Mouse (Mus musculus) c-Kit-positive CD71-positive TER-119-negative erythroid progenitor cells, embryonic 14.5 days (primary cell): ENCODE data around the gene Sgk1.

ENCODE experiments used
- DNase-seq: peaks from one replicate; pipeline ENCODE4 v3.0.0-alpha.2; 2013; ENCODE audit warnings: low read depth

Gene Sgk1

GRCm38 (mm10) chr10:21974801-21975200 lies 92.8 kb downstream of the Sgk1 start:
- no peak for DNase-seq

GRCm38 (mm10) chr10:21975384-21975783 lies 93.4 kb downstream of the Sgk1 start:
- DNase-seq: no peak

- no peak for DNase-seq
These were observed 94.3 kb downstream of the Sgk1 start for GRCm38 (mm10) chr10:21976253-21976652.

- no peak for DNase-seq
These were observed 96.4 kb downstream of the Sgk1 start for GRCm38 (mm10) chr10:21978421-21978820.

- no peak for DNase-seq
These were observed 97.4 kb downstream of the Sgk1 start for GRCm38 (mm10) chr10:21979286-21979965.

- no peak for DNase-seq
These were observed 98.9 kb downstream of the Sgk1 start for GRCm38 (mm10) chr10:21980780-21981435.

- no peak for DNase-seq
These were observed 100.3 kb downstream of the Sgk1 start for GRCm38 (mm10) chr10:21982303-21982702.

- no peak for DNase-seq
These were observed 106.5 kb downstream of the Sgk1 start for GRCm38 (mm10) chr10:21988489-21988888.

- DNase-seq: no peak
These were observed 109.4 kb downstream of the Sgk1 start for GRCm38 (mm10) chr10:21991351-21991840.

- DNase-seq: no peak
These were observed 110.2 kb downstream of the Sgk1 start for GRCm38 (mm10) chr10:21991986-21992833.

GRCm38 (mm10) chr10:21992834-21993514 lies 111.0 kb downstream of the Sgk1 start:
- DNase-seq: peak; percentile 15

GRCm38 (mm10) chr10:21993515-21994373 lies 111.8 kb downstream of the Sgk1 start:
- no peak for DNase-seq

- peak; percentile 84 for DNase-seq
These were observed 112.5 kb downstream of the Sgk1 start for GRCm38 (mm10) chr10:21994431-21994914.

- DNase-seq: peak; percentile 79
These were observed 113.2 kb downstream of the Sgk1 start for GRCm38 (mm10) chr10:21995221-21995620.

- no peak for DNase-seq
These were observed 113.8 kb downstream of the Sgk1 start for GRCm38 (mm10) chr10:21995661-21996308.

- DNase-seq: no peak
These were observed 114.9 kb downstream of the Sgk1 start for GRCm38 (mm10) chr10:21996660-21997447.

- no peak for DNase-seq
These were observed 115.7 kb downstream of the Sgk1 start for GRCm38 (mm10) chr10:21997550-21998204.

GRCm38 (mm10) chr10:21998503-21999180 lies 116.7 kb downstream of the Sgk1 start:
- no peak for DNase-seq
